Mouse (Mus musculus): Measurements from ENCODE around the gene Cdsn.

Cdsn gene

GRCm38 (mm10) chr17:35571477-35571876 is 19.5 kb downstream of the Cdsn start:
- no peak for DNase-seq (ENCODE audit: low spot score)

GRCm38 (mm10) chr17:35578211-35578610 is 26.3 kb downstream of the Cdsn start:
- peak; percentile 67 for DNase-seq (ENCODE audit: low spot score)

GRCm38 (mm10) chr17:35582900-35583299 is 31.0 kb downstream of the Cdsn start:
- no peak for DNase-seq (ENCODE audit: low spot score)

GRCm38 (mm10) chr17:35584330-35584937 is 32.5 kb downstream of the Cdsn start:
- peak; percentile 75 for DNase-seq (ENCODE audit: low spot score)

GRCm38 (mm10) chr17:35587291-35587690 is 35.4 kb downstream of the Cdsn start:
- DNase-seq (ENCODE audit: low spot score) = no peak

- DNase-seq (ENCODE audit: low spot score) = no peak
Observed at GRCm38 (mm10) chr17:35588387-35588786, 36.5 kb downstream of the Cdsn start.

- peak; percentile 65 for DNase-seq (ENCODE audit: low spot score)
Observed at GRCm38 (mm10) chr17:35590410-35591218, 38.7 kb downstream of the Cdsn start.

- no peak for DNase-seq (ENCODE audit: low spot score)
Observed at GRCm38 (mm10) chr17:35591219-35591578, 39.3 kb downstream of the Cdsn start.

GRCm38 (mm10) chr17:35591731-35592130 is 39.8 kb downstream of the Cdsn start:
- no peak for DNase-seq (ENCODE audit: low spot score)

GRCm38 (mm10) chr17:35592131-35592530 is 40.2 kb downstream of the Cdsn start:
- DNase-seq (ENCODE audit: low spot score) = no peak

- DNase-seq (ENCODE audit: low spot score) = no peak
Observed at GRCm38 (mm10) chr17:35593786-35594185, 41.9 kb downstream of the Cdsn start.

- no peak for DNase-seq (ENCODE audit: low spot score)
Observed at GRCm38 (mm10) chr17:35594456-35594855, 42.5 kb downstream of the Cdsn start.

- DNase-seq (ENCODE audit: low spot score) = no peak
Observed at GRCm38 (mm10) chr17:35597399-35597798, 45.5 kb downstream of the Cdsn start.

- no peak for DNase-seq (ENCODE audit: low spot score)
Observed at GRCm38 (mm10) chr17:35601249-35601648, 49.3 kb downstream of the Cdsn start, which contains the start of gene Sfta2. Sfta2 (plus strand) TSS chr17:35601549.

GRCm38 (mm10) chr17:35601736-35602354 is 49.9 kb downstream of the Cdsn start:
- no peak for DNase-seq (ENCODE audit: low spot score)
